Mouse (Mus musculus) urinary bladder, adult 18-20 months (tissue): ENCODE results near the gene Rab30.
A peak's percentile ranks its signal among the peaks of the same experiment; 100 is the strongest.

Experiments used
- DNase-seq, 2 experiments: peaks; one replicate each; pipeline ENCODE4 v3.0.0; 2022; ENCODE audit warnings: low spot score in 2 of 2, mixed read lengths in 2 of 2

The Rab30 gene

DNA sequence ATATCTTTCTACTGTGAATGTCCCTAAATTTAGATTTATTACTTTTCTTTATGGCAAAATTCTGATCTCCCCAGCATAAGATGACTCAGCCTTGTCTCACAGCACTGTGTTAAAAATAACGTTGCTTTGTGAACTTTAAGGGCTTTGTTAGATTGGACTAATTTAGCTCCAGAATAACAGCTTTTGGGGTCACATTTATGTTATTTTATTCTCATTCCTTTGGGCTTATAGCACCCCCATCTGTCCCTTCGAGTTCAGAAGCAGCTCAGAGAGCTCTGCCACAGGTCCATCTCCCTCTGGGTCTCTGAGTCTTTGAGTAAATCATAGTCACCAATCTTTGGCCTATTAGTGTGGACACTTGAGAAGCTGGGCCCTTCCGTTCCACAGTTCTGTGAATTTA is 96.5 kb downstream of the Rab30 start:
- DNase-seq: no peak

DNA sequence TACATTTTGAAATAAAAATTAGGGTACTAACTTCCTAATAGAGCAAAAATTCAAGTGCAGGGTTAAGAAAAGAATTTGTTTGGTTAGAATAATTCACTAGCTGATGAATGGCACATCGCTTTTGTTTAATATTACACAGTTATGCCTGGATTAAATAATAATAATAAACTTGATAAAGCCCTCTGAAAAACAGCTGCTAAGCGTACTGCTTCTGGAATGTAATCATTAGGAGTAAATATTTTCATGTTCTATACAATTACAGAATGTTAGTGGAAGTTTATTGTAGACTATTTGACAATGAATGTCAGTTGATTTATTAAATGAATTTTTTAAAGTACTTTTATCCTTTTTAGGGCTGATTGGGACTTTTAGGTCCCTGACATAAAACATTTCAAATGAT is 100.9 kb downstream of the Rab30 start:
- DNase-seq: no peak

DNA sequence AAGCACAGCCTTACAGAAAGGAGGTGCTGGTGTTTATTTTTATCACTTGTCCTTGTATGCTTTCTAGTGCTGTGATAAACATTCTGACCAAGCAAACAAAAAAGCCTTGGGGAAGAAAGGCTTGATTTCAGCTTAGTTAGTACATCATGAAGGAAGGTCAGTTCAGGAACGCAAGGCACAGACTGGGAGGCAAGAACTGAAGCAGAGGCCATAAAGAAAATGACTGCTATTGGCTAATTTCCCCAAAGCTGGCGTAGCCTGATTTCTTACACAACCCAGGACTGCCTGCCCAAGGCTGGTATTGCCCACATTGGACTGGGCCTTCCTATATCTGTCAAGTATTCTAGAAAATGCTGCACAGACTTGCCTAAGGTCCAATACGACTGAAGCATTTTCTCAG is 106.8 kb downstream of the Rab30 start:
- DNase-seq: no peak

DNA sequence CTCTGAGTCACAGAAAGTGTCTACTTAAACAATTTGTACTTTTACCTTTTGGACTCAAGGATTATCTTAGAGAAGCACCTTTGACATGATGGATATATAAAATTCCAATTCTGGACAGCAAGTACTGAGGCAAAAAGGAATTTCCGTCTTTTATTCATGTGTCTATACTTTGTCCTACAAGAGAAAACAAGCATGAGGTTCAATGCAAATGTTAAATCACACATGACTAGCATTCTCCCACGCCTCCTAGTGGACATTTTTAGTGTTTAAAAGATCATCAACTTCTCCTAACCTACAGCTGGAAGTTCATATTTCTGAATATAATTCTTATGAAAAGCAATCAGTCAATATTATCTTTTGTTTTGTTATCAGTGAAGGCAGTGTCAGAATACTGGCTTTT is 125.1 kb downstream of the Rab30 start:
- DNase-seq: no peak

DNA sequence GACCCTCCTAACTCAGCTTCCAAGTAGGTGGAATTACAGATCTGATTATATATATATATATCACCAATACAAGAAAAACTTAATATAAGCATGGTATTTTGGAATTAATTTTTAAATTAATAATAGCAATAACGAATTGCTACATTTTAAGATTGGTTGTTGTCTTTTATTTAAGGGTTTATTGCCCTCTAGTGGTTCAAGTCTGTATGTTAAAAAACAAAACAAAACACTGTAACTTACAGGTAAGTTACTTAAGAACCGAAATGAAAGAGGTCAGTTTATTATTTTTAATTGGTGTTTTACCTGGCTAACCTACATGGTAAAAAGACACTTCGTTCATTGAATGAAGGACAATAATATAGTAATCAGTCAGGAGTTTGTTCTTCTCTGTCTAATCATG is 128.8 kb downstream of the Rab30 start:
- no peak for DNase-seq

DNA sequence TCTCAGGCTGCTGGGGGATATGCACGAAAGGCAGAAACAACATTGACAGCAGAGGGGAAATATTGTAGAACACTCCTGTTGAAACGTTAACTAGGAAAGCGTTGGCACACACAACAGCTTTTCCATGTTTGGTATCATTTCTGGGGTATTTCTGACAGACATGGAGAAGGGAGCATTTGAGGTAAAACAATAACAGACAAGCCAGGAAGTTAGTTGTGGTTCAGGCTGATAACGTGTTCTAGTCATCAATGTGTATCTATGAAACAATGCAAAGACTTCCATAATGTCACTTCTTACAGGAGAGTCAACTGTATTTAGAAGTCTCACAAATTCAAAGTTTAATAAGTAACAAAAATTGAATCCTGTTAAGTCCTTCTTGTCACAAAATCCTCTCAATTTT is 130.2 kb downstream of the Rab30 start:
- DNase-seq: no peak

DNA sequence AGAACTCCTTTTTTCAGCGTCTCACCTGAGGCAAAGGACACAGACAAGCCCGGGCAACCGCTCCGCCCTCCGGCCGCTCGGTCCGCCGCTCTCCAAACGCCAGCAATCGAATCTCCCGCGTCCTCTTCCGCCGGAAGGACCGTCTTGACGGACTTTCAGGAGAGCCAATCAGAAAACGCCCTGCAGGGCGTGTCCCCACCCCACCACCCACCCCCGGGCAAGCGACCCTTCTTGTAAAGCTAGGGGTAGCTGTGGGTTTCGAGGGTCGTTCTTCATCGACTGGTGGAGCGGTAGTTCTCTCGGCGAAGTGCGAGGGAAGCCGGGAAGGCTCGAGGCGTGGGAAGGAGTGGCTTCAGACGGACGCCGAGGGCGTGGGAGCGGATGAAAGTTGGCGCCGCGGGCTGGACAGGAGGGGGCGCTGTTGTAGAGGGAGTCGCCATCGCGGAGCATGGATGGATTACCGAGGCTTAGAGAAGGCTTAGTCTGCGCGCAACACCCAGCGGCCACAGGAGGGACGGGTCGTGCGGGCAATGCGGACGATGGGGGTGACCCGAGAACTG is 132.8 kb downstream of the Rab30 start, which contains the start of the genes Ddias and Prcp:
Ddias (minus strand) TSS at position 132 of the 560 bp plus-strand sequence.
Prcp (plus strand) TSS at position 355 of the 560 bp plus-strand sequence.
- DNase-seq: peak; percentile 86 to 95

DNA sequence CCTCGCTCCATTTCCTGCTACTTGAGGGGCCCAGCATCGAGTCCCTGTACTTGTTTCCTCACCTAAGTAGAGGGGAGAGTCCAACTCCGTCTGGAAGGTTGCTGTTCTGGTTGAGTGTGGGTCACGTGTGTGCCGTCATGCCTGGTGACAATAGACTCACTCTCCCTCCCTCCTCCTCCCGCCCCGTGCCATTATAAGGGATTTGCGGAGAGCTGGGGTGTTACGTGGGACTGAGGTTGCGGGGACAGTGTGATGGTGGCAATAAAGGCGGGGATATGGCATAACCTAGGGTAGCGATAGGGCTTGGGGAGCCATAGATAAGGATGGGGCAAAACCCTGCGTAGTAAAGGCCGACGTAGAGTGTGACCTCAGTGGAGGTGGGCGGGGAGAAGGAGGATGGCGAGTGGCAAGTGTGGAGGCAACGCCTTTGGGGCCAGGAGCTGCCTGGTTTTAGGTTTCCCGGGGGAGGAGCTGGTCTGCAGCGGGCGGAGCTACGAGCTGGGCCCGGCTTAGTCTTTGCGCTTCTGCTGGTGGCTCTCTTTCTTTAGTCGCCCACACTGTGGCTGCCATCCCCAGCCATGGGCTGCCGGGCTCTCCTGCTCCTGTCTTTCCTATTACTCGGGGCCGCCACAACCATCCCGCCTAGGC is 133.5 kb downstream of the Rab30 start:
- DNase-seq: peak; percentile 83 to 90

DNA sequence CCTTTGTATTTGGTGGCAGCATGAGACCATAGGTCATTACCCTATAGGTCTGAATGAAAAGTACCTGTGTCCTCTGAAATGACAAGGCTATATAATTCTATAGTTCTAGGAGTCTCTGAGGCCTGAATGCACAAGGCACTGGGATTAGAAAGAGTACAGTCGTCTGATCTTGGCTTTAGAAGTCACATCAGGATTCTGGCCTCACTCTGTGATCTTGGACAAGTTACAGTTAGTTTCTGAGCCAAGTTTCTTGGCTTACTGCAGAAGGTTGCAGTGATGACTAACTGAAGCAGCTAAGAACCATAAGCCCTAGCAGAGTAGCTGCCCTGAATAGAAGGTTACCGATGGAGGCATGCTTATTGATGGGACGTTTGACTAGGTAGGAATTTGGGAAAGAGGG is 134.7 kb downstream of the Rab30 start:
- no peak for DNase-seq

DNA sequence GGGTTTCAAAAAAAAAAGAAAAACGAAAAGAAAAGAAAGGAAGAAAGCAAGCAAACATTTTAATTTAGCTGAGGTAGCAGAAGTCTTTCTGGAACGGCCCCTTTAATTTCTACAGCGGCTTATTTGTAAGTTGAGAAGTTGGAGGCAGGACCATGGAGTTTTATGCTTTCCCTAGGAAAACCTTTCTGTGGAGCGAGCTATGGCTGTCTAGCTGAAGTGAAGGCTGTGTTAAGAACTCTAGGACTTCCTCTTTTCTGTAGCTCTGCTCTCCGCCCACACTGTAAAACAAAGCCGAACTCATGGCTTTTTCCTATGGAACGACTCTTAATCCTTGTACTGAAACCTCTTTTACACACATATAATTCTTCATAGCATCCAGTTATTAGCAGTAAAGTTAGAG is 135.1 kb downstream of the Rab30 start:
- no peak for DNase-seq

DNA sequence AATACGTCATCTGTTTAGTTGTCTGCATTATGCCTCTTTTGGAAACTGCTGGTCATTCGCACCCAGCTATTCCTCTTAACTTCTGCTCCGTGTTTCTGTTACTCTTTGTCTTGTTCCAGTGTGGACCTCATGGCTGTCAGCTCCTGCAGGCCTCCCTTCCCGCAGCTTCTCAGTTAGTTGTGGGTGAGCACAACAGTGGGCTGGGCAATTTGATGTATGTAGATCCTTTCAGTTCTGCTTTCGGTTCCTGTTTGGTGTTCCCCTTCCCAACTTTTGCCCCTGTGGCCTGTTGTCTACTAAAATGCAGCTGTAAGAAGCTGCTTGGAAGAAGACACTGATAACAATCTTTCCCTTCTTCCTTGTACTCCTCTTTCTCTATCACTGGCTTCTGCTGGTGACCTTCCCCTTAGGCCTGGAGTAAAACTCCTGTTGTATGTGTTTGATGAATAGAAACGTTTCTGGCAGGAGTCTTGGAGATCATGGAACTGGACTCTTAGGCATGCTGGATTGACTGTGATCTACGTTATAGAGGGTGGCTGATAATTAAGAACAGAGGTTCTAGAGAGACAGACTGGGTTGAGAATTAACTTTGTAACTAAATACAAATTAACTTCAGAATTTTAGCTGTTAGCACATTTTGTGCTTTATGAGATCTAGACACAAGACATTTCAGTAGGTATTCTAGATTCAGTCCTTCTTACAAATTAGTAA is 137.3 kb downstream of the Rab30 start:
- no peak for DNase-seq

DNA sequence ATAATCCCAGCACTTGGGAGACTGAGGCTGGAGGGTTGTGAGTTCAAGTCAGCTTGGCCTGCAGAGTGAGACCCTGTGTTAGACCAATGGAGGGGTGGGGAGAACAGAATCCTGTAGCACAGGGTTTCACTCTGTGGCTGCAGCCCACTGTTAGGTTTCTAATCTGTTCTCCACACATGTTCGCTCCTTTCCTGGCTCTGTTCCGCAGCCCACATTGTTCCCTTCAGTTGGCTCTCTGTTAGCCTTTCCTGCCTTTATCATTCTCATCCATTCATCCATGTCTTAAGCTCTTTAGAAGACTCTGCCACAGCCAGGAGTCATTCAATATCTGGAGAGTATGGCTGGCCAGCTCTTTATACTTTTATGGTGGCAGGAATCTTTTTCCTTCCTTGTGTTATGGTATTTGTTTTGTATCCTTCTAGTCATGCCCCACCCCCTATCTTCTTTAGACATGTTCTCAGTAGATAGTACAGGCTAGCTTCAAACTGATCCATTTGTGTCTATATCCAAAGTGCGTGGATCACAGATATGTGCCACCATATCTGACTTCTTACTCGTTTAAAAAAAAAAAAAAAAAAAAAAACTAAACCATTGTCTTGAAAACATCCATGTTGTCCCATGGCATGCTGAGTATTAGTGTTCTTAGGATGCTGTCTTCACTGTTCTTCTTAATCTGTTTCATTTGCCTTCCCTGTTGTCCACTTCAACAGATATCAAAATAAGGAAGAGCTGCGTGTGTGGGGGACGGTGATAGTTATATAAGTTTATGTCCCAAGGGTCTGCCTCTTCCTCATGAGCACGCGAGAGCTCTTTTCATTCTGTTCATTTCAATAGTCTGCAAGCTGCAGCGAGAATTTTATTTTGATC is 142.7 kb downstream of the Rab30 start:
- no peak for DNase-seq

DNA sequence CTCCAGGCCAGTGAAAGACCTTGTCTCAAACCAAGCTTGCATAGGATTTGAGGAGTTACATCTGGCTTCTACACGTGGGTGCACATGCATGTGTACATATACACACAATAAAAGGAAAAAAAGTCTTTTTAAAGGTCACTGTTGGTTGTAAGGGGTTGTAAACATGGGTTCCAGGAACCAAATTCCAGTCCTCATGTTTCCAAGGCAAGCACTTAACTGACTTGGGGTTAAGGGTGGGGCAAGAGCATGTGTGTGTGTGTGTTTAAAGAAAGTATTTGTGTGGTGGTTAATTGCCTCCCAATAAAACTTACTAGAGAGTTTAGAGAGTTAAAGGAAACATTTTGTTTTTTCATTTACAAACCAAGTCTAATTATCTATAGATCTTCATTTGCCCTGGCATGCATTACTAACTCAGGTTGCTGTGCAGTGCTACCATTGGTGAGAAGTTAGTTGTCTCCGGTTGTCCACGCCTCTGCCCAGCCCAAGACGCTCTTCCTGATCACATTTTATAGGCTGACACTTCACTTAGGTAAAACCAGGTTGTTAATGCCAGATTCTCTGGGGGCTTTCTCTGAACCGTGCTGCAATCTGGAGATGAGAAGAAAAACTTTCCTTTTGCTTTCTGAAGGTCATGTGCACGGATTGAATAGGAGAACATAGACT is 143.7 kb downstream of the Rab30 start:
- DNase-seq: no peak

DNA sequence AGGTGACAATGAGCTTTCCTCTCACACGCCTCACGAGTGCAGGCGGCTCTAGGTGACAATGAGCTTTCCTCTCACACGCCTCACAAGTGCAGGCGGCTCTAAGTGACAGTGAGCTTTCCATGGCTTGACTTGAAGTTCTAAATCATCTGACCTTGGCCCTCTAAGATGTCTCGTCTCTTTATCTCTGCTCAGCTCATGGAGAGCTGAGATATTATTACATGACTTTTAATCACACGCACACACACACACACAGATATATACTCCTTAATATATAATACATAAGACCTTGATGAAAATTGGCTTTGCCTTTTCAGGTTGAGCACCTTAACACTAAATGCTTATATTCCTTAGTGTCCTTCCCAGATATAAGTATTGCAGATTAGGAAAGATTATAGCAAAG is 145.4 kb downstream of the Rab30 start:
- no peak for DNase-seq

DNA sequence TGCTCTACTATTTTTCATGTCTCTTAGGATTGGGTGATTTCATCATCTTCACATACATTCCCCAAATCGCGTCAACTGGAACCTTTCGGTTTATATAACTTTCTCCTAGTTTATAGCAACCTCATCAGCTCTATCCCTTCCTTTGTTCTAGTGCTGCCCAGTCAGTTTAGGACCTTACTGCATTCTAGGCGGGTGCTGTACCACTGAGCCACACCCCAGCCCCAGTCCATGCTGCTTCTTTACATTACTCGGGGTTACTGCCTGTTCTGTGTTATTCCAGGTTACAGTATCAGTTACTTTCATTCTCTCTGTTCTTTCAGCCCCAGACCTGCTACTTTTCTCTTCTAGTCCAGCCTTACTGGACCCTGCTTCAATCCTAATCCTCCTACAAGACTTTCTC is 145.8 kb downstream of the Rab30 start:
- no peak for DNase-seq

DNA sequence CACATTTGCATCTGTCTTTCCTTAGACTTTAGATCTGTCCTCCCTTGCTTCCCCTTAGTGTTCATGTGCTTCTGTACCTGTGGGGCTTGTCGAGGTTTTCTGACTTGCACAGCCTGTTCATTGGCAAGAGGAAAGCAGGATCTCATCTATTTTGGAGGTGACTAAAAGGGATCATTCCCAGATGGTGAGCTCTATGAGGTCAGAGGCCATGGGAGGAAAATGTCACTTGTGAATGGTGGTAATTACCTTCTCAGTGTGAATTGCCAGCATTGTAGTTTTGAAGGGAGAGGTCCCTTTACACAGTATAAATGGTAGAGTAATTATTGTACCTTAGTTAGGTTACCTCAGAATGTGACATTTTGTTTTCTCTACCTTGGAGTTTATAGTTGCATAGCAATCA is 148.8 kb downstream of the Rab30 start:
- DNase-seq: no peak

DNA sequence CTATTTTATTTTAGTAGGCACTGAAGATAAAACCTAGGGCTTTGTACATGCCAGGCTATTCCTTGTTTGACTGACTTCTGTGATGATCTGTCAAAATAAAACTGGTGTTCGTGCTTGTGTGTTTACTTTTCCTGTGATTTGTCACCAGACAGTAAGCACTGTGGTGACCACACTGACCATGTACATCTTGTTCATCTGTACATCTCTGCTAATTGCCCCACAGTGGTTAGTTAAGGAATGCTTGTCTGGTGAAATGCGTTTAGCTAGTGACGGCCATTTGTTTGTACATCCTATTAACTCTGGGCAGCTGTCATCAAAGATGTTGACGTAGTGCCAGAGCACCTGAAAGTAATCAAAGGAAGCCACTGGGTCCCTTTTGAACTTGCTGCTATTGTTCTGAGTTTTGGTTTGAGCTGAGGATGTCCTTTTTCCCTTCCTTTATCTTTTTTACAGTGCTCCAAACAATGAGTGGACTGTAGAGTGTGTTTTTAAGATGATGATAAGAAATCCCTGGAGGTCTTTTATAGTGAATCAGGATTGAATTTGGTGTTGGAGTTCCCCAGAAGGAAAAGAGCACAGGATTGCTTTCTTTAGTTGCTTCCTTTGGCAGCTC is 149.3 kb downstream of the Rab30 start:
- no peak for DNase-seq

DNA sequence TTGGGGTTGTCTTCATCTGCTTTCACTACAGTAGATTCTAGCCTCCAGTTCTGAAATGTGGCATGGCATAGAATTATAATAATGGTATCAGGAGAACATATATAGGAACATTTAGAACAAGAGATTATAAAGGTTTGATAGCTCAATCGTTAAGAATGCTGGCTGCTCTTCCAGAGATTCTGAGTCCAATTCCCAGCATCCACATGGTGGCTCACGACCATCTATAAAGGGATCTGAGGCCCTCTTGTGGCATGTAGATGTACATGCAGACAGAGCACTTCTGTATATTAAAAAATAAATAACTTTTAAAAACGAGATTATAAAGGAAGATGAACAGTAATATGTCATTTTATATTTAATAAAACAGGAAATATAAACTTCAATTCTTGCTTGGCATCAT is 152.1 kb downstream of the Rab30 start:
- no peak for DNase-seq
